Mouse (Mus musculus) CH12.LX (cell line): Measurements from ENCODE around the gene Fuca2. TPM values are rescaled to one million over a fixed set of nuclear protein-coding genes. Genes with fewer than 3 reads are reported as not detected.

Experiments
- DNase-seq: peaks from one replicate; pipeline ENCODE4 v3.0.0-alpha.2; 2013; ENCODE audit errors: extremely low read depth
- H3K27ac ChIP-seq: 2 replicates; pipeline ENCODE4 v1.5.1; 2012; ENCODE audit warnings: low read depth, mild to moderate bottlenecking, control low read depth, moderate library complexity; ENCODE audit not compliant: insufficient read depth
- H3K27me3 ChIP-seq: replicated peaks from 2 replicates; pipeline ENCODE3; 2012; ENCODE audit warnings: inconsistent platforms
- H3K36me3 ChIP-seq, 2 experiments: replicated peaks in 1 of 2; 2 replicates each; pipeline versions ENCODE3 to v1.6.1; 2012; ENCODE audit warnings: inconsistent platforms in 1 of 2, low read length in 1 of 2, mild to moderate bottlenecking in 1 of 2, mixed read lengths in 1 of 2, moderate library complexity in 1 of 2; ENCODE audit not compliant: control insufficient read depth in 1 of 2, insufficient read depth in 1 of 2
- H3K4me1 ChIP-seq, 2 experiments: 2 replicates each; pipeline ENCODE4 v1.6.1; 2012; ENCODE audit warnings: inconsistent platforms in 1 of 2, moderate library complexity in 1 of 2; ENCODE audit not compliant: insufficient read depth in 2 of 2, control insufficient read depth in 1 of 2
- H3K4me2 ChIP-seq: 2 replicates; pipeline ENCODE4 v1.6.1; 2012; ENCODE audit warnings: low read depth, mild to moderate bottlenecking, control low read depth; ENCODE audit not compliant: poor library complexity, insufficient read depth, severe bottlenecking
- H3K4me3 ChIP-seq, 3 experiments: fragments of 150-350 bp in 1 of 3; sonication (generic) in 1 of 3; replicated peaks in 1 of 3; 2 replicates each; pipeline versions ENCODE3 to v1.5.1; 2011 to 2012; ENCODE audit warnings: low read depth in 2 of 3, low read length in 2 of 3, mild to moderate bottlenecking in 2 of 3, moderate library complexity in 2 of 3, control low read depth in 1 of 3, improper control_type of control experiment in 1 of 3, inconsistent platforms in 1 of 3, mixed read lengths in 1 of 3; ENCODE audit not compliant: poor library complexity in 1 of 3
- H3K79me2 ChIP-seq: replicated peaks from 2 replicates; pipeline ENCODE4 v1.6.1; 2012; ENCODE audit warnings: mild to moderate bottlenecking, moderate library complexity; ENCODE audit not compliant: control insufficient read depth, poor library complexity, insufficient read depth, severe bottlenecking; ENCODE audit errors: extremely low read depth
- H3K9ac ChIP-seq: 2 replicates; pipeline ENCODE4 v1.6.1; 2012; ENCODE audit warnings: low read depth, mild to moderate bottlenecking, control low read depth, moderate library complexity; ENCODE audit not compliant: insufficient read depth
- H3K9me3 ChIP-seq: replicated peaks from 2 replicates; pipeline ENCODE3; 2012; ENCODE audit warnings: low read length, inconsistent platforms, mixed read lengths
- BHLHE40 ChIP-seq: IDR thresholded peaks from 2 replicates; pipeline ENCODE4 v1.6.1; 2011; ENCODE audit warnings: mild to moderate bottlenecking, low read depth, low read length, improper control_type of control experiment
- CHD2 ChIP-seq: IDR thresholded peaks from 2 replicates; pipeline ENCODE4 v1.6.1; 2011; ENCODE audit warnings: low read length, improper control_type of control experiment
- EP300 ChIP-seq: IDR thresholded peaks from 2 replicates; pipeline ENCODE4 v1.6.1; 2011; ENCODE audit warnings: low read length, improper control_type of control experiment
- ETS1 ChIP-seq: conservative IDR thresholded peaks from 2 replicates; pipeline ENCODE4 v1.6.1; 2012; ENCODE audit warnings: low read depth, mild to moderate bottlenecking, inconsistent platforms, low read length, improper control_type of control experiment, moderate library complexity
- IRF4 ChIP-seq: IDR thresholded peaks from 2 replicates; pipeline ENCODE4 v1.6.1; 2014; ENCODE audit warnings: low read depth, mild to moderate bottlenecking, inconsistent platforms, low read length, improper control_type of control experiment
- JUN ChIP-seq: IDR thresholded peaks from 2 replicates; pipeline ENCODE4 v1.6.1; 2011; ENCODE audit warnings: low read depth, mild to moderate bottlenecking, low read length, improper control_type of control experiment, moderate library complexity; ENCODE audit not compliant: insufficient read depth
- JUND ChIP-seq: conservative IDR thresholded peaks from 2 replicates; pipeline ENCODE4 v1.6.1; 2011; ENCODE audit warnings: low read depth, low read length, improper control_type of control experiment
- MXI1 ChIP-seq: IDR thresholded peaks from 2 replicates; pipeline ENCODE4 v1.6.1; 2011; ENCODE audit warnings: mild to moderate bottlenecking, low read depth, low read length, improper control_type of control experiment
- MYC ChIP-seq: IDR thresholded peaks from 2 replicates; pipeline ENCODE4 v1.6.1; 2011; ENCODE audit warnings: low read depth, mild to moderate bottlenecking, improper control_type of control experiment, low read length
- NELFE ChIP-seq: IDR thresholded peaks from 2 replicates; pipeline ENCODE4 v1.6.1; 2011; ENCODE audit warnings: low read depth, low read length, improper control_type of control experiment
- SMC3 ChIP-seq: IDR thresholded peaks from 2 replicates; pipeline ENCODE4 v1.6.1; 2011; ENCODE audit warnings: low read depth, low read length, improper control_type of control experiment
- UBTF ChIP-seq: IDR thresholded peaks from 2 replicates; pipeline ENCODE4 v1.6.1; 2012; ENCODE audit warnings: low read depth, mild to moderate bottlenecking, inconsistent platforms, low read length, improper control_type of control experiment, moderate library complexity
- USF1 ChIP-seq: IDR thresholded peaks from 2 replicates; pipeline ENCODE4 v1.6.1; 2014; ENCODE audit warnings: low read depth, mild to moderate bottlenecking, inconsistent platforms, low read length, improper control_type of control experiment
- USF2 ChIP-seq: conservative IDR thresholded peaks from 2 replicates; pipeline ENCODE4 v1.6.1; 2011; ENCODE audit warnings: low read depth, low read length, improper control_type of control experiment
- ZC3H11A ChIP-seq: IDR thresholded peaks from 2 replicates; pipeline ENCODE4 v1.6.1; 2012; ENCODE audit warnings: low read depth, mild to moderate bottlenecking, inconsistent platforms, low read length, improper control_type of control experiment
- ZKSCAN1 ChIP-seq: IDR thresholded peaks from 2 replicates; pipeline ENCODE4 v1.6.1; 2012; ENCODE audit warnings: low read depth, inconsistent platforms, low read length, improper control_type of control experiment, borderline replicate concordance
- ZNF384 ChIP-seq: IDR thresholded peaks from 2 replicates; pipeline ENCODE4 v1.6.1; 2012; ENCODE audit warnings: low read depth, low read length, improper control_type of control experiment, inconsistent platforms
- dilution Hi-C: fragments of 300-500 bp; cut with MboI; formaldehyde crosslinking; loops from 2 replicates; pipeline ENCODE4 v1.14.3; 2020; ENCODE audit warnings: low sequenced_read_pairs; ENCODE audit not compliant: extremely low pct_unique_long_range_greater_than_20kb, extremely low pct_ligation_motif_present
- in situ Hi-C: fragments of 300-500 bp; cut with MboI; formaldehyde crosslinking; loops from 3 replicates; pipeline ENCODE4 v1.14.3; 2019; ENCODE audit warnings: low sequenced_read_pairs, low pct_ligation_motif_present, low pct_unique_long_range_greater_than_20kb, mixed read lengths
- polyA plus RNA-seq: library from polyadenylated mRNA; unstranded; fragments of >175 nt; gene quantifications from 2 replicates; pipeline ENCODE4 v1.2.1, GENCODE M21; 2012; ENCODE audit warnings: low read depth; ENCODE audit not compliant: insufficient read length
- total RNA-seq, 2 experiments: library from RNA; depleted of rRNA; stranded (reverse); fragments of 300-350 nt in 1 of 2; fragments of >200 nt in 1 of 2; gene quantifications; 2 replicates each; pipeline ENCODE4 v1.2.3; 2012 to 2014

Gene Fuca2
- total and polyA plus RNA-seq, 3 experiments: 28.2 to 42.2 (median 37.5) TPM

GRCm38 (mm10) chr10:13475121-13475520 lies 24.2 kb upstream of the Fuca2 start:
- dilution Hi-C loops (no loop called here), in situ Hi-C loops (no loop called here)
- H3K79me2 ChIP-seq: no peaks in the 10 kb centered on the region
- peaks cover 3 to 15% of the 10 kb centered on the region in 2 experiments; a peak in 3 of 4 replicates for H3K4me1 ChIP-seq
- peaks cover 4% of the 10 kb centered on the region for H3K27me3 ChIP-seq
- no peak overlapping the region for H3K9ac ChIP-seq
- peak overlapping the region; percentile 73; the same call in 1 of the 2 replicates for H3K4me2 ChIP-seq
- TF ChIP-seq EP300: no peak
- TF ChIP-seq MXI1: no peak
- TF ChIP-seq CHD2: no peak
- TF ChIP-seq USF2: no peak
- no peak for TF ChIP-seq ETS1
- no peak for TF ChIP-seq SMC3
- TF ChIP-seq USF1: no peak
- no peak for TF ChIP-seq ZKSCAN1
- no peak for TF ChIP-seq JUND
- TF ChIP-seq ZNF384: no peak
- TF ChIP-seq ZC3H11A: no peak
- no peak for TF ChIP-seq JUN
- H3K27ac ChIP-seq: no peak overlapping the region
- no peak overlapping the region for H3K4me3 ChIP-seq
- no peaks in the 10 kb centered on the region for H3K9me3 ChIP-seq
- no peak for DNase-seq
- no peaks in the 10 kb centered on the region for H3K36me3 ChIP-seq

- H3K79me2 ChIP-seq: no peaks in the 10 kb centered on the region
- in situ Hi-C loops: no loop called here
- dilution Hi-C loops: no loop called here
- no peaks in the 10 kb centered on the region for H3K9me3 ChIP-seq
- no peak overlapping the region for H3K9ac ChIP-seq
- TF ChIP-seq ETS1: no peak
- TF ChIP-seq IRF4: no peak
- no peak for TF ChIP-seq UBTF
- TF ChIP-seq NELFE: no peak
- TF ChIP-seq JUN: no peak
- TF ChIP-seq CHD2: no peak
- H3K27ac ChIP-seq: no peak overlapping the region
- no peak overlapping the region for H3K4me3 ChIP-seq
- no peaks in the 10 kb centered on the region; a peak in 1 of 4 replicates for H3K4me1 ChIP-seq
- no peak overlapping the region for H3K4me2 ChIP-seq
- peaks cover 4% of the 10 kb centered on the region for H3K27me3 ChIP-seq
- no peaks in the 10 kb centered on the region for H3K36me3 ChIP-seq
- no peak for DNase-seq
These were observed 20.0 kb upstream of the Fuca2 start for GRCm38 (mm10) chr10:13479341-13479740.

- H3K79me2 ChIP-seq: no peaks in the 10 kb centered on the region
- DNase-seq: no peak
- TF ChIP-seq MYC (no peak), JUN (no peak), BHLHE40 (no peak)
- TF ChIP-seq, all 38 proteins: peak for 0
- H3K9ac ChIP-seq: no peak overlapping the region
- H3K27me3 ChIP-seq: no peaks in the 10 kb centered on the region
- H3K4me1 ChIP-seq: no peaks in the 10 kb centered on the region
- H3K4me2 ChIP-seq: no peak overlapping the region
- in situ Hi-C loops (no loop called here), dilution Hi-C loops (no loop called here)
- H3K27ac ChIP-seq: no peak overlapping the region
- H3K36me3 ChIP-seq: no peaks in the 10 kb centered on the region
- H3K4me3 ChIP-seq: no peak overlapping the region
- H3K9me3 ChIP-seq: no peaks in the 10 kb centered on the region
These were observed 13.4 kb upstream of the Fuca2 start for GRCm38 (mm10) chr10:13485958-13486357.
